Mouse (Mus musculus): ENCODE measurements at regions not wholly inside any gene's neighbourhood (a gene's known extent, or its start where the extent isn't known, plus 50 kb on each side); places are given as distances from the start of the nearest gene placed in this dataset.

- Histone ChIP-seq H3K9me3 (replicated peaks) (no peaks in the 10 kb centered on the region), H3K27ac (ENCODE audit: poor library complexity, severe bottlenecking) (no peak overlapping the region), H3K4me3 (no peak overlapping the region), H3K9ac (no peak overlapping the region), H3K36me3 (no peaks in the 10 kb centered on the region), H3K27me3 (replicated peaks) (no peaks in the 10 kb centered on the region), H3K4me1 (replicated peaks) (no peaks in the 10 kb centered on the region), H3K4me2 (no peak overlapping the region)
- ATAC-seq (ENCODE audit: insufficient number of reproducible peaks, low FRiP score), result no peak
Observed at GRCm38 (mm10) chr11:24925135-24925534, 847.3 kb downstream of the Bcl11a start.

- Histone ChIP-seq H3K9ac (no peak overlapping the region), H3K27ac (ENCODE audit: poor library complexity, severe bottlenecking) (no peak overlapping the region), H3K9me3 (replicated peaks) (no peaks in the 10 kb centered on the region), H3K27me3 (replicated peaks) (no peaks in the 10 kb centered on the region), H3K4me1 (replicated peaks) (no peaks in the 10 kb centered on the region), H3K4me3 (no peak overlapping the region), H3K36me3 (no peaks in the 10 kb centered on the region), H3K4me2 (no peak overlapping the region)
- no peak for ATAC-seq (ENCODE audit: insufficient number of reproducible peaks, low FRiP score)
Observed at GRCm38 (mm10) chr11:24943646-24944045, 865.8 kb downstream of the Bcl11a start.

- Histone ChIP-seq H3K4me1 (replicated peaks) (no peaks in the 10 kb centered on the region), H3K4me3 (no peak overlapping the region)
- 75% methylated on average over 1 of the region's 1 CpGs for WGBS
Observed at GRCm38 (mm10) chr11:24951161-24951560, 873.3 kb downstream of the Bcl11a start.

GRCm38 (mm10) chr11:24972359-24972758, 894.5 kb downstream of the Bcl11a start:
- Histone ChIP-seq H3K36me3 (no peaks in the 10 kb centered on the region), H3K9ac (no peak overlapping the region), H3K27me3 (replicated peaks) (no peaks in the 10 kb centered on the region), H3K27ac (ENCODE audit: poor library complexity, severe bottlenecking) (no peak overlapping the region), H3K9me3 (replicated peaks) (no peaks in the 10 kb centered on the region), H3K4me3 (no peak overlapping the region), H3K4me2 (no peak overlapping the region), H3K4me1 (replicated peaks) (no peaks in the 10 kb centered on the region)
- ATAC-seq (ENCODE audit: insufficient number of reproducible peaks, low FRiP score), result no peak
- WGBS, result 71% methylated on average over 2 of the region's 2 CpGs

More at GRCm38 (mm10) chr11:24951161-24951560, 873.3 kb downstream of the Bcl11a start:
- ATAC-seq (ENCODE audit: insufficient number of reproducible peaks, low FRiP score), result no peak
- Histone ChIP-seq H3K36me3 (no peaks in the 10 kb centered on the region), H3K4me2 (no peak overlapping the region), H3K9me3 (replicated peaks) (no peaks in the 10 kb centered on the region), H3K27ac (ENCODE audit: poor library complexity, severe bottlenecking) (no peak overlapping the region), H3K27me3 (replicated peaks) (no peaks in the 10 kb centered on the region), H3K9ac (no peak overlapping the region)

- Histone ChIP-seq H3K4me1 (replicated peaks) (peaks cover 16% of the 10 kb centered on the region), H3K9me3 (replicated peaks) (no peaks in the 10 kb centered on the region), H3K36me3 (no peaks in the 10 kb centered on the region), H3K27ac (ENCODE audit: poor library complexity, severe bottlenecking) (no peak overlapping the region), H3K9ac (no peak overlapping the region), H3K27me3 (replicated peaks) (no peaks in the 10 kb centered on the region), H3K4me3 (no peak overlapping the region), H3K4me2 (no peak overlapping the region)
- ATAC-seq (ENCODE audit: insufficient number of reproducible peaks, low FRiP score), result no peak
- WGBS, result 70% methylated on average over 9 of the region's 9 CpGs
Observed at GRCm38 (mm10) chr11:24980193-24980665, 902.4 kb downstream of the Bcl11a start.

- no peaks in the 10 kb centered on the region for H3K27me3 ChIP-seq (replicated peaks)
- no peaks in the 10 kb centered on the region for H3K9me3 ChIP-seq (replicated peaks)
- ATAC-seq (ENCODE audit: insufficient number of reproducible peaks, low FRiP score), result no peak
- H3K4me2 ChIP-seq, result no peak overlapping the region
- no peaks in the 10 kb centered on the region for H3K36me3 ChIP-seq
- peaks cover 16% of the 10 kb centered on the region for H3K4me1 ChIP-seq (replicated peaks)
- whole genome bisulfite sequencing, result 76% methylated on average over 10 of the region's 10 CpGs
- H3K9ac ChIP-seq, result no peak overlapping the region
- H3K27ac ChIP-seq (ENCODE audit: poor library complexity, severe bottlenecking), result no peak overlapping the region
- H3K4me3 ChIP-seq, result no peak overlapping the region
Observed at GRCm38 (mm10) chr11:24983060-24983629, 905.3 kb downstream of the Bcl11a start.

- H3K27ac ChIP-seq (ENCODE audit: poor library complexity, severe bottlenecking), result peak overlapping the region; percentile 51; the same call in 1 of the 2 replicates
- H3K36me3 ChIP-seq, result no peaks in the 10 kb centered on the region
- H3K4me1 ChIP-seq (replicated peaks), result peaks cover 7% of the 10 kb centered on the region
- no peaks in the 10 kb centered on the region for H3K27me3 ChIP-seq (replicated peaks)
- H3K4me3 ChIP-seq, result no peak overlapping the region
- WGBS, result 14% methylated on average over 5 of the region's 5 CpGs
- H3K9me3 ChIP-seq (replicated peaks), result no peaks in the 10 kb centered on the region
- H3K9ac ChIP-seq, result no peak overlapping the region
- peak overlapping the region; percentile 15; the same call in 1 of the 2 replicates for H3K4me2 ChIP-seq
- peak; percentile 61; the same call in 1 of the 2 replicates for ATAC-seq (ENCODE audit: insufficient number of reproducible peaks, low FRiP score)
Observed at GRCm38 (mm10) chr11:25005491-25005890, 927.6 kb downstream of the Bcl11a start.

- Histone ChIP-seq H3K36me3 (no peaks in the 10 kb centered on the region), H3K27me3 (replicated peaks) (no peaks in the 10 kb centered on the region), H3K9me3 (replicated peaks) (no peaks in the 10 kb centered on the region), H3K4me1 (replicated peaks) (no peaks in the 10 kb centered on the region), H3K4me2 (no peak overlapping the region), H3K27ac (ENCODE audit: poor library complexity, severe bottlenecking) (no peak overlapping the region), H3K9ac (no peak overlapping the region), H3K4me3 (no peak overlapping the region)
- WGBS, result 57% methylated on average over 4 of the region's 4 CpGs
- no peak for ATAC-seq (ENCODE audit: insufficient number of reproducible peaks, low FRiP score)
Observed at GRCm38 (mm10) chr11:25026786-25027185, 948.9 kb downstream of the Bcl11a start.

GRCm38 (mm10) chr11:25040983-25041382, 963.1 kb downstream of the Bcl11a start:
- Histone ChIP-seq H3K9ac (no peak overlapping the region), H3K4me3 (no peak overlapping the region), H3K27ac (ENCODE audit: poor library complexity, severe bottlenecking) (no peak overlapping the region), H3K4me2 (no peak overlapping the region), H3K27me3 (replicated peaks) (no peaks in the 10 kb centered on the region), H3K36me3 (no peaks in the 10 kb centered on the region), H3K4me1 (replicated peaks) (0 out of 2 replicates have a peak, but pooled peaks cover 3% of the 10 kb centered on the region), H3K9me3 (replicated peaks) (no peaks in the 10 kb centered on the region)
- 35% methylated on average over 4 of the region's 4 CpGs for WGBS
- no peak for ATAC-seq (ENCODE audit: insufficient number of reproducible peaks, low FRiP score)

GRCm38 (mm10) chr11:25042763-25043162, 964.9 kb downstream of the Bcl11a start:
- H3K4me1 ChIP-seq (replicated peaks), result 0 out of 2 replicates have a peak, but pooled peaks cover 3% of the 10 kb centered on the region
- H3K36me3 ChIP-seq, result no peaks in the 10 kb centered on the region
- no peak overlapping the region for H3K9ac ChIP-seq
- 69% methylated on average over 3 of the region's 3 CpGs for WGBS
- H3K4me3 ChIP-seq, result no peak overlapping the region
- no peaks in the 10 kb centered on the region for H3K27me3 ChIP-seq (replicated peaks)
- ATAC-seq (ENCODE audit: insufficient number of reproducible peaks, low FRiP score), result no peak
- H3K27ac ChIP-seq (ENCODE audit: poor library complexity, severe bottlenecking), result no peak overlapping the region
- no peaks in the 10 kb centered on the region for H3K9me3 ChIP-seq (replicated peaks)
- no peak overlapping the region for H3K4me2 ChIP-seq

GRCm38 (mm10) chr11:25045339-25045738, 967.5 kb downstream of the Bcl11a start:
- H3K36me3 ChIP-seq, result no peaks in the 10 kb centered on the region
- no peak for ATAC-seq (ENCODE audit: insufficient number of reproducible peaks, low FRiP score)
- H3K4me2 ChIP-seq, result no peak overlapping the region
- no peak overlapping the region for H3K4me3 ChIP-seq
- H3K27ac ChIP-seq (ENCODE audit: poor library complexity, severe bottlenecking), result no peak overlapping the region
- H3K4me1 ChIP-seq (replicated peaks), result 0 out of 2 replicates have a peak, but pooled peaks cover 3% of the 10 kb centered on the region
- H3K9ac ChIP-seq, result no peak overlapping the region
- no peaks in the 10 kb centered on the region for H3K9me3 ChIP-seq (replicated peaks)
- 56% methylated on average over 3 of the region's 3 CpGs for WGBS
- no peaks in the 10 kb centered on the region for H3K27me3 ChIP-seq (replicated peaks)

GRCm38 (mm10) chr11:25045977-25046376, 968.1 kb downstream of the Bcl11a start:
- Histone ChIP-seq H3K4me1 (replicated peaks) (0 out of 2 replicates have a peak, but pooled peaks cover 3% of the 10 kb centered on the region), H3K9ac (no peak overlapping the region), H3K27me3 (replicated peaks) (no peaks in the 10 kb centered on the region), H3K4me3 (no peak overlapping the region), H3K4me2 (no peak overlapping the region), H3K27ac (ENCODE audit: poor library complexity, severe bottlenecking) (no peak overlapping the region), H3K9me3 (replicated peaks) (no peaks in the 10 kb centered on the region), H3K36me3 (no peaks in the 10 kb centered on the region)
- 55% methylated on average over 7 of the region's 7 CpGs for WGBS
- no peak for ATAC-seq (ENCODE audit: insufficient number of reproducible peaks, low FRiP score)
